In genomic region chr13:90371415-90372150, GRCm38 (mm10) we compare ENCODE assay signal across 26 mouse cellular contexts.
DNase-seq lines count a peak whose midpoint lies in the region; ATAC-seq lines count a peak whose summit lies in the region.
"Had no signal": no experiment of that assay in that cellular context is flagged by ENCODE, and none has a peak within 500 bp of the region (broad histone marks: within the 10 kb centered on the region; RNA-seq: fewer than 3 reads in every experiment).

No protein-coding gene starts in this region.

- no peaks in the 10 kb centered on the region for H3K4me1 ChIP-seq in kidney, embryonic 14.5 days (ENCODE audit: control insufficient read depth, insufficient read depth, low read length)
- H3K4me1 ChIP-seq: embryonic facial prominence, embryonic 12.5 days; heart, embryonic 10.5 days; hindbrain, embryonic 12.5 days; liver, embryonic 12.5 days; midbrain, embryonic 10.5 days had no signal

- peak; percentile 3 for DNase-seq in heart, adult 8-10 months (ENCODE audit: low spot score)
- DNase-seq in heart, postnatal 25 days (ENCODE audit: low spot score), result no peak
- no peak for DNase-seq in kidney, postnatal 10 days
- peak; percentile 48 for DNase-seq in adrenal gland, postnatal 10 days
- peak; percentile 15 to 44 for DNase-seq in adrenal gland, postnatal 36 days
- no peak for DNase-seq in layer of hippocampus, adult 9-10 months (ENCODE audit: low spot score)
- DNase-seq: B cell, adult 2 months; cerebellum, adult 2 months; cerebellum, postnatal 25 days; gastrocnemius, postnatal 36 days; lung, adult 18-20 months; lung, postnatal 10 days; thymus, adult 18-20 months; thymus, postnatal 36 days had no signal

- no peak overlapping the region for H3K4me2 ChIP-seq in kidney, embryonic 14.5 days (replicated peaks; ENCODE audit: low read depth, low read length)
- H3K4me2 ChIP-seq: embryonic facial prominence, embryonic 12.5 days; hindbrain, embryonic 12.5 days; liver, embryonic 12.5 days; neural tube, embryonic 13.5 days had no signal

- intact Hi-C loops in heart, postnatal 25 days (cut with DNase I), result no loop called here

- no peak overlapping the region for H3K4me3 ChIP-seq in kidney, embryonic 14.5 days (ENCODE audit: low read length)
- H3K4me3 ChIP-seq: embryonic facial prominence, embryonic 12.5 days; heart, embryonic 10.5 days; hindbrain, embryonic 12.5 days; liver, embryonic 12.5 days; midbrain, embryonic 10.5 days; myocyte; neural tube, embryonic 13.5 days had no signal

- H3K9ac ChIP-seq in kidney, embryonic 14.5 days (ENCODE audit: low read depth, low read length), result no peak overlapping the region
- H3K9ac ChIP-seq: embryonic facial prominence, embryonic 12.5 days; hindbrain, embryonic 12.5 days; liver, embryonic 12.5 days; neural tube, embryonic 13.5 days had no signal

- H3K27me3 ChIP-seq in kidney, embryonic 14.5 days (ENCODE audit: control insufficient read depth, insufficient read depth, low read length), result no peaks in the 10 kb centered on the region
- H3K27me3 ChIP-seq: CH12.LX; embryonic facial prominence, embryonic 12.5 days; hindbrain, embryonic 12.5 days; liver, embryonic 12.5 days; Patski had no signal

- H3K27ac ChIP-seq in kidney, embryonic 14.5 days (ENCODE audit: low read depth, low read length), result no peak overlapping the region
- H3K27ac ChIP-seq: embryonic facial prominence, embryonic 12.5 days; heart, embryonic 10.5 days; hindbrain, embryonic 12.5 days; liver, embryonic 12.5 days; midbrain, embryonic 10.5 days; neural tube, embryonic 13.5 days had no signal

- H3K36me3 ChIP-seq in kidney, embryonic 14.5 days (ENCODE audit: control insufficient read depth, insufficient read depth, low read length), result no peaks in the 10 kb centered on the region
- H3K36me3 ChIP-seq: embryonic facial prominence, embryonic 12.5 days; G1E; heart, embryonic 10.5 days; hindbrain, embryonic 12.5 days; liver, embryonic 12.5 days; midbrain, embryonic 10.5 days; neural tube, embryonic 13.5 days had no signal

- H3K9me3 ChIP-seq in kidney, embryonic 14.5 days (ENCODE audit: control insufficient read depth, low read length), result peaks cover 8% of the 10 kb centered on the region
- H3K9me3 ChIP-seq: embryonic facial prominence, embryonic 12.5 days; G1E; heart, embryonic 10.5 days; hindbrain, embryonic 12.5 days; liver, embryonic 12.5 days; midbrain, embryonic 10.5 days; neural tube, embryonic 13.5 days had no signal

- peak; percentile 63; the same call in 1 of the 2 replicates for ATAC-seq in kidney, embryonic 14.5 days (ENCODE audit: low FRiP score, low TSS enrichment)
- ATAC-seq: liver, embryonic 12.5 days; midbrain, embryonic 16.5 days; Patski had no signal

- WGBS in kidney, embryonic 14.5 days, result 44% methylated on average over 4 of the region's 4 CpGs

Comparison
In these comparisons a context has a peak if more than half of its experiments do, and no peak if none do; other contexts are left out.
1. DNase-seq: peak in heart, adult 8-10 months (single experiment), adrenal gland, postnatal 10 days (single experiment) and adrenal gland, postnatal 36 days (2 of 2); none in heart, postnatal 25 days (single experiment), kidney, postnatal 10 days (single experiment) and layer of hippocampus, adult 9-10 months (single experiment).